Mouse (Mus musculus): ENCODE data around the gene Nrxn1.

- no peak for TF ChIP-seq ZNF384 (IDR thresholded peaks at IDR 0.05; ENCODE audit: low read depth, low read length)
- TF ChIP-seq CHD2 (IDR thresholded peaks at IDR 0.05; ENCODE audit: low read depth, low read length), result no peak
- no peak for TF ChIP-seq HCFC1 (IDR thresholded peaks at IDR 0.05; ENCODE audit: borderline replicate concordance, insufficient read depth, low read length)
These were observed 85.3 kb downstream of the Nrxn1 start for GRCm38 (mm10) chr17:91007385-91008089.

Data from ES-E14 (cell line).